Mouse (Mus musculus) brain, embryonic 14.5 days (tissue): ENCODE measurements around the gene Gpc6.

Source experiments
- CTCF ChIP-seq: fragments of 200-500 bp; IDR thresholded peaks from 2 replicates; pipeline ENCODE4 v1.5.1; 2012; ENCODE audit warnings: inconsistent platforms, mild to moderate bottlenecking, moderate library complexity, borderline replicate concordance; ENCODE audit not compliant: insufficient read depth, insufficient read length; ENCODE audit errors: extremely low read depth
- POLR2A ChIP-seq: fragments of 200-500 bp; IDR thresholded peaks from 2 replicates; pipeline ENCODE4 v1.6.1; 2012; ENCODE audit warnings: mild to moderate bottlenecking, inconsistent platforms, borderline replicate concordance; ENCODE audit not compliant: poor library complexity, insufficient read depth, insufficient read length, severe bottlenecking; ENCODE audit errors: extremely low read depth

DNA sequence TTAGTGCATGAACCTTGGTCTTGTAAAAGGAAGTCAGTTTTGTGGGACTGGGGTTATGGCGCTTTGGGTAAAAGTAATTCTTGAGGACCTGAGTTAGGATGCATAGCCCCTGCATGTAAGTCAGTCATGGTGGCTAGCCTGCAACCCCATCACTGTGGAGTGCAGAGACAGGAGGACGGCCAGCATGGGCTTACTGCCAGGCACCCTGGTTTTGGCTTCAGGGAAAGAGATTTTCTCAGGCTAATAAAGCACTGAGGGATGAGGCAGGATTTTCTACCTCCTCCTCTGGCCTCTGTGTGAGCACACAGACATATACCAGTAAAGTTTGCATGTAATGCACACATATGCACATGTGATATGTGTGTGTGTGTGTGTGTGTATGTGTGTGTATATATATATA lies 883.2 kb downstream of the Gpc6 start:
- TF ChIP-seq CTCF (no peak), POLR2A (no peak)
